Mouse (Mus musculus): ENCODE measurements around the gene Zbtb8a. TPM values are rescaled to one million over a fixed set of nuclear protein-coding genes. Genes with fewer than 3 reads are reported as not detected.
"Not testable (repeated sequence)": the region's sequence is repeated elsewhere in the genome, so short reads cannot be mapped to it uniquely, and the experiment has no call there.

The Zbtb8a gene
- total and polyA plus RNA-seq, 3 experiments, result 0.89 to 1.6 TPM; not detected in 1

DNA sequence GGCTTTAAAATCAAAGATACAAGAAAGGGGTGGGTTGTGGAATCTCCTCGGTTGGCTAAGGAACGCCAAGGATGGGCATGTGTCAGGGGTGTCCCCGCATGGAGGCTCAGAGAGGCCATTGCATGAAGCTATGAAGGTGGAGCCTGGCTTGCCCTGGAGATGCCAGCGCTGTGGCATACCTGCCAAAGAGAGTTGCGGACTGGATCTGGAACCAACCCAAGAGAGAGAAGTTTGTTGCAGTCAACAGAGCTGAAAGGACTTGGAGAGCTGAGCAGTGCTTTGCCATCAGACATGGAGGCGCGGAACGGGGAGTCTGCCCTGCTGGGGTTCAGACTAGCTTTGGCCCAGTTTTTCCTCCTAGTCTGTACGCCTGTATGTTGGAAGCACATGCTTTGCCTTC, 14.5 kb downstream of the Zbtb8a start:
- no peaks in the 10 kb centered on the region for H3K36me3 ChIP-seq (ENCODE audit: control insufficient read depth in 1 of 2, insufficient read depth in 2 of 2, low read length in 2 of 2)

DNA sequence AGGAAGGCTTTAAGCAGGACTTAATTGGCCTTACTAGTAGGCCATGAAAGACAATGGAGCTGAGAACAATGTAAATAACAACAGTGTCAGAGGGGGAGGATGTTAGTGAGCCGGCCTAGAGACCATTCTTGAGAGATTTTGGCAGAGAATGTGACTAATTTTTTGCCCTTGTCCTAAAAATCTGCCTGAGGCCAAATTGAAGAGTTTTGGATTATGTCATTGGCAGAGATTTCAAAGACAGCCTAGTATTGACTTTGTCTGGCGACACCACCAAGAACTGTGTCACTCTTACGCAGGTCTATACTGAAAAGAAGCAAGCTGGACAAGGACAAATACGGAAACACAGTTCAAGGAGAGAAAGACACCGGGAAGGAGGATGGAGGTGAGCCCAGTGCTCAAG, 15.1 kb downstream of the Zbtb8a start:
- no peaks in the 10 kb centered on the region; a peak in 2 of 4 replicates for H3K4me1 ChIP-seq (ENCODE audit: control insufficient read depth in 1 of 2, insufficient read depth in 2 of 2, low read length in 2 of 2)
- DNase-seq (ENCODE audit: low read depth, low spot score), result no peak
- H3K79me2 ChIP-seq (ENCODE audit: control insufficient read depth, insufficient read depth, low read length, poor library complexity), result no peaks in the 10 kb centered on the region
- no peaks in the 10 kb centered on the region for H3K9me3 ChIP-seq (replicated peaks; ENCODE audit: insufficient read depth, low read length)
- no peak overlapping the region for H3K27ac ChIP-seq (ENCODE audit: control insufficient read depth, low read depth, low read length)
- H3K4me3 ChIP-seq (ENCODE audit: control insufficient read depth in 1 of 2, insufficient read depth in 1 of 2, low read depth in 2 of 2, low read length in 2 of 2), result no peak overlapping the region
- no peaks in the 10 kb centered on the region for H3K27me3 ChIP-seq (ENCODE audit: control insufficient read depth in 1 of 2, insufficient read depth in 2 of 2, low read length in 2 of 2)
- no peak overlapping the region for H3K9ac ChIP-seq (ENCODE audit: control insufficient read depth, low read depth, low read length, poor library complexity, severe bottlenecking)
- H3K36me3 ChIP-seq (ENCODE audit: control insufficient read depth in 1 of 2, insufficient read depth in 2 of 2, low read length in 2 of 2), result no peaks in the 10 kb centered on the region
- no peak for TF ChIP-seq MAX (IDR thresholded peaks at IDR 0.05; ENCODE audit: low read length)
- TF ChIP-seq MYB (IDR thresholded peaks at IDR 0.05; ENCODE audit: low read depth, low read length), result no peak
- no peak for TF ChIP-seq MXI1 (IDR thresholded peaks at IDR 0.05; ENCODE audit: low read depth, low read length)
- TF ChIP-seq POLR2AphosphoS5 (IDR thresholded peaks at IDR 0.05; ENCODE audit: borderline replicate concordance, low read depth, low read length), result no peak
- TF ChIP-seq GATA1 (IDR thresholded peaks at IDR 0.05; ENCODE audit: low read depth, low read length), result no peak
- TF ChIP-seq HCFC1 (IDR thresholded peaks at IDR 0.05; ENCODE audit: low read depth, low read length), result no peak

More for the DNA sequence above, 14.5 kb downstream of the Zbtb8a start:
- Histone ChIP-seq H3K4me3 (ENCODE audit: control insufficient read depth in 1 of 2, insufficient read depth in 1 of 2, low read depth in 2 of 2, low read length in 2 of 2) (no peak overlapping the region), H3K27ac (ENCODE audit: control insufficient read depth, low read depth, low read length) (no peak overlapping the region), H3K79me2 (ENCODE audit: control insufficient read depth, insufficient read depth, low read length, poor library complexity) (no peaks in the 10 kb centered on the region), H3K9me3 (replicated peaks; ENCODE audit: insufficient read depth, low read length) (no peaks in the 10 kb centered on the region), H3K9ac (ENCODE audit: control insufficient read depth, low read depth, low read length, poor library complexity, severe bottlenecking) (no peak overlapping the region), H3K27me3 (ENCODE audit: control insufficient read depth in 1 of 2, insufficient read depth in 2 of 2, low read length in 2 of 2) (no peaks in the 10 kb centered on the region), H3K4me1 (ENCODE audit: control insufficient read depth in 1 of 2, insufficient read depth in 2 of 2, low read length in 2 of 2) (no peaks in the 10 kb centered on the region; a peak in 2 of 4 replicates)
- no peak for TF ChIP-seq POLR2AphosphoS2 (IDR thresholded peaks at IDR 0.05; ENCODE audit: low read length)
- no peak for TF ChIP-seq NRF1 (IDR thresholded peaks at IDR 0.05; ENCODE audit: insufficient read depth, low read depth, low read length, poor library complexity, severe bottlenecking)
- no peak for TF ChIP-seq KAT2A (conservative IDR thresholded peaks at IDR 0.05; ENCODE audit: low read depth, low read length)
- no peak for TF ChIP-seq MAZ (IDR thresholded peaks at IDR 0.05; ENCODE audit: low read depth, low read length)
- TF ChIP-seq E2F4 (IDR thresholded peaks at IDR 0.05; ENCODE audit: borderline replicate concordance, low read depth, low read length), result no peak
- no peak for TF ChIP-seq ZNF384 (IDR thresholded peaks at IDR 0.05; ENCODE audit: low read depth, low read length)
- no peak for TF ChIP-seq USF1 (IDR thresholded peaks at IDR 0.05; ENCODE audit: low read depth, low read length)
- TF ChIP-seq ELF1 (IDR thresholded peaks at IDR 0.05; ENCODE audit: low read depth, low read length), result no peak
- TF ChIP-seq MYB (IDR thresholded peaks at IDR 0.05; ENCODE audit: low read depth, low read length), result no peak
- TF ChIP-seq POLR2AphosphoS5 (IDR thresholded peaks at IDR 0.05; ENCODE audit: borderline replicate concordance, low read depth, low read length), result no peak
- no peak for TF ChIP-seq CHD1 (IDR thresholded peaks at IDR 0.05; ENCODE audit: low read depth, low read length)
- no peak for TF ChIP-seq BHLHE40 (IDR thresholded peaks at IDR 0.05; ENCODE audit: borderline replicate concordance, low read depth, low read length)
- TF ChIP-seq HCFC1 (IDR thresholded peaks at IDR 0.05; ENCODE audit: low read depth, low read length), result no peak
- DNase-seq (ENCODE audit: low read depth, low spot score), result no peak

DNA sequence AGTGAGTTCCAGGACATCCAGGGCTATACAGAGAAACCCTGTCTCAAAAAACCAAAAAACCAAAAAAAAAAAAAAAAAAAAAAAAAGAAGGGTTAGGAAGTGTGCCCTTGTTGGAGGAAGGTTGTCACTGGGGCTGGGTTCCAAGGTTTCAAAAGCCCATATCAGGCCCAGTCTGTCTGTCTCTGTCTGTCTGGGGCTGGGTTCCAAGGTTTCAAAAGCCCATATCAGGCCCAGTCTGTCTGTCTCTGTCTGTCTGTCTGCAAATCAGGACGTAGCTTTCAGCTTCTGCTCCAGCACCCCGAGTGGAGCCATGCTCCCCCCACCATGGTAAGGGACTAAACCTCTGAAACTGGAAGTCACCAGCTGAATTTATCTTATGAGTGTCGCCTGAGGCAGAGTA, 15.7 kb downstream of the Zbtb8a start:
- not testable (repeated sequence) for H3K27me3 ChIP-seq (ENCODE audit: control insufficient read depth in 1 of 2, insufficient read depth in 2 of 2, low read length in 2 of 2); H3K9me3 ChIP-seq (replicated peaks; ENCODE audit: insufficient read depth, low read length); H3K79me2 ChIP-seq (ENCODE audit: control insufficient read depth, insufficient read depth, low read length, poor library complexity); H3K4me3 ChIP-seq (ENCODE audit: control insufficient read depth in 1 of 2, insufficient read depth in 1 of 2, low read depth in 2 of 2, low read length in 2 of 2); DNase-seq (ENCODE audit: low read depth, low spot score); H3K4me1 ChIP-seq (ENCODE audit: control insufficient read depth in 1 of 2, insufficient read depth in 2 of 2, low read length in 2 of 2); H3K27ac ChIP-seq (ENCODE audit: control insufficient read depth, low read depth, low read length); H3K9ac ChIP-seq (ENCODE audit: control insufficient read depth, low read depth, low read length, poor library complexity, severe bottlenecking); H3K36me3 ChIP-seq (ENCODE audit: control insufficient read depth in 1 of 2, insufficient read depth in 2 of 2, low read length in 2 of 2)

Data from MEL (cell line).